Mouse (Mus musculus): ENCODE measurements around the gene Sbk1. TPM values are rescaled to one million over a fixed set of nuclear protein-coding genes. Genes with fewer than 3 reads are reported as not detected.

The Sbk1 gene
- 100 to 1,000 TPM; 142 to 147 TPM for total RNA-seq (2021)

DNA sequence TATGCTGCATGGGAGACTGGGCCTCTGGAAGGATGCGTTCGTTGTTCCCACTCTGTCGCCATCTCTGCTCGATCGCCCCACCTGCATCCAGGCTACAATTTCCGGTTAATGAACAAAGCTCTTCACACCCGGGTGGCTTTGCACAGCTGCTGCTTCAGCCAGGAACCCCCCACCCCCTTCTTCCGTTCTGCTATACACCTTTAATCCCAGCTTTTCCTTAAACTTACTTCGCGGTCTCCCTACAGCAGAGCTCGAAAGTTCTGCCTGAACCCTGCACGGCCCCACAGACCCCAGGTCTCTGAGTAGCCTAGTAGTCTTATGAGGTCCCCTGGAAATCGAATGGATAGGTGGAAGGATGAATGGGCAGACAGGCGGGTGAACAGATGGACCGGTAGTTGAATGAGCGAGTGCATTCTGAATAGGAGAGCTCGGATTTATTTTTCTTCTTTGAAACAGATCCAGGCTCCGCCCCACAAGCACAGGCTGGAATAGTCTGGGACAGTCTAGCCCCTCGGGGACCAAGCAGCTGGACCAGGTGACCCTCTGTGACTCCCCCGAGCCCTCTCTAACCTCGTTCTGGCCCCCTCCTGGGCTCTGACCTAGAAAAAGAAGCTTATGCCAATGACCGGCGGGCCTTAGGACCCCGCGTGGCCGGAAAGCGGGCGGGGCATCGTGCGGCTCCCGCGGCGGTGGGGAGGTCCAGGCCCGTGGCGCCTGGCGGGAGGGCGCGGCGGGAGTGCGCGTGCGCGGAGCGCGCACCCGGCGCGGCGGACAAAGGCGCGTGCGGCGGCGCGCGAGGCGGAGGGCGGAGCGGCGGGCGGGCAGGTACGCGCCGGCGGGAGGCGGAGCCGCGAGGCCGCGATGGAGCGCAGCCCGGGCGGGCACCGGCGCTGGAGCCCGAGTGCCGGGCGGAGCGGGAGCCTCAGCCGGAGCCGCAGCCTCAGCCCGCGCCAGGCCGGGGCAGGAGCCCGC is at the start of gene Sbk1:
Gene Sbk1, plus strand, starts transcription at position 908 of the 972 bp plus-strand sequence.
- intact Hi-C loops (cut with DNase I), result no loop called here

DNA sequence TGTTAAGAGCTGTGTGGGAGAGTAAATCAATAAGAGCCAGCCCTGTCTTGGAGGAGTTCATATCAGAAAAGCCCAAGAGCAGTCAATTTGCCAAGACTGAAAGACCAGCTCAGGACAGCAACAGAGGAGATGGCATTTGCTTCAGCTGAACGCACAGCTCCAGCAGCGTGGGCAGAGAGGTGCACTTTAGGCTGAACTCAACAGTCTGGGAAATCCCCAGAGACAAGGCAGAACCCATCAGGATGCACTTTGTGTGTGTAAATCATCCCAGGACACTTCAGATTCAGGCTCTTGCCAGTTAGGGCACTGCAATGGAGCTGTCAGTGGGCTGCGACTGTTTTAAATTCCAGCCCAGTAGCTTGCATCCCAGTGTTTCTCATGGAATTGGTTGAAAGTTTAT is 49.7 kb upstream of the Sbk1 start:
- intact Hi-C loops (cut with DNase I), result no loop called here
- DNase-seq (ENCODE audit: extremely low spot score in 1 of 2, low spot score in 2 of 2), result no peak

More for the DNA sequence above, at the start of gene Sbk1:
- peak; percentile 84 to 94 for DNase-seq (ENCODE audit: extremely low spot score in 1 of 2, low spot score in 2 of 2)

DNA sequence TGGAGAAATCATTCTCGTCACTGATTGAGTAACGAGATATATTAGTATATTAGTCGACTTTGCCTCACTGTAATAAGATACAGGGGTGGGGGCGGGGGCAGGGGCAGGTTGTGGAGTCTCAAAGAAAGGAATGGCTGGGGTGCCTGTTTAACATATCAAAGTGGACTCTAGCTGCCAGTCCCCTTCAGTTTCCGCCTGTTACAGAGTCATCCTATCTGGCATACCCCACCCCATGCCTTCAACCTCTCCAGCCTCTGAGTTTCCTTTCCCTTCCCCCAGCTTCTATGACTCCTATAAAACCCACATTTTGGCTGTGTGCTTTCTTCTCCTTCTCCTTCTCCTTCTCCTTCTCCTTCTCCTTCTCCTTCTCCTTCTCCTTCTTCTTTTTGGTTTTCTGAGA is 46.3 kb upstream of the Sbk1 start:
- no peak for DNase-seq (ENCODE audit: extremely low spot score in 1 of 2, low spot score in 2 of 2)
- intact Hi-C loops (cut with DNase I), result no loop called here

DNA sequence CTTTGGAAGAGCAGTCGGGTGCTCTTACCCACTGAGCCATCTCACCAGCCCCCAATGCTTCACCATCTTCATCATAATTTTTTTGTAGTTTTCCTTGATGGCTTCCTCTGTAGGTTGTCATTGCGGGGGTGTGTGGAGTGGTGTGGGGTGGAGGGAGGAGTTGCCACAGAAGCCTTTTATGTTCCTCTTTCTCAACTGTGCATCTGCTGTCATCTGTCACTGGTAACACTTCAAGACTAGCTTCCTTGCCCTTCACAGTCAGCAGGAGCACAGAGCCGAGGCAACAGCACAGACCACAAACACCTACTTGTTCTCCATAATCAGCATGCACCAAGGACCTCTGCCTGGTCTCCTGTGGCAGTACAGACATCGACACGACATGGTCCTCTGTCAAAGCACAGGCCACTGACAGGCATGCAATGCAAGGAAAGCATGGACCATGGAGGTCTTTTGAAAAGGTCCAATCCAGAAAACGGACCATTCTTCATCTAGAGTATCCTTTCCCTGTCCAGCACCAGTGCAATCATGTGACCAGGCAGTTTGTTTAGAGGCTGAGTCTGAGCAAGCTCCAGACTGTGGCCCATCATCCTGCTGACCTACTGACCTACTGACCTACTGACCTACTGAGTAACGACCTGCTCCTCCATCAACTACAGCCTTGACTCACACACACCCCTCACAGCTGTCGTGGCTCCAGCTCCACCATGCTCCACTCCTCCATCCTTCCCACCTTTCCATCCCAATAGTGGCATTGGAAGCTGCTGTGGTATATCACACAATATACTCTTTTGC is 41.9 kb upstream of the Sbk1 start:
- intact Hi-C loops (cut with DNase I), result no loop called here
- no peak for DNase-seq (ENCODE audit: extremely low spot score in 1 of 2, low spot score in 2 of 2)

DNA sequence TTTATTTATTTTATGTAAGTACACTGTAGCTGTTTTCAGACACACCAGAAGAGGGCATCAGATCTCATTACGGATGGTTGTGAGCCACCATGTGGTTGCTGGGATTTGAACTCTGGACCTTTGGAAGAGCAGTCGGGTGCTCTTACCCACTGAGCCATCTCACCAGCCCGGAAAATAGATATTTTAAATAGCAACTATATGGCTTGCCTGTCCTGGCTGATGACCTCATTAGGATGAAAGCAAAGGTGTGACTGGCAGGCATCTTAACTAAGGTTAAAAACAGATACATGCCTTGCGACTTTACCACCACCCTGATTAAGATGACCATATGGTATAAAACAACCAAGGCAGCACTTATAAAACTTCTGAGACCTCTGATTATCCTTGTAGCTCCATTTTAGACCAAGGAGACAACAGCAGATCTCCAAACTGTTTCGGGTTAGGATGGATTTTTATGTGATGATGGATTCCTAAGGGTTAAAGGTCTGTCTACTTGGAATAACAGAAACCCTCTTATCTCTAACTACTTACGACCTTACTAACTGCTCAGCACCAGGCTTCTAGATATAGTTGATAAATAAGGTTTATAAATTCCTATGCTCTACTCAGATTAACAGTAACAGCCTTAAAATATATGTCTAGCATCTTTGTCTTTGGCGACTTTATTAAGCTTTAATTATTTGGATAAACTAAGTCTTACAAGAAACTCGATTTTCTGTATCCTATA is 39.9 kb upstream of the Sbk1 start:
- no peak for DNase-seq (ENCODE audit: extremely low spot score in 1 of 2, low spot score in 2 of 2)
- intact Hi-C loops (cut with DNase I), result no loop called here

DNA sequence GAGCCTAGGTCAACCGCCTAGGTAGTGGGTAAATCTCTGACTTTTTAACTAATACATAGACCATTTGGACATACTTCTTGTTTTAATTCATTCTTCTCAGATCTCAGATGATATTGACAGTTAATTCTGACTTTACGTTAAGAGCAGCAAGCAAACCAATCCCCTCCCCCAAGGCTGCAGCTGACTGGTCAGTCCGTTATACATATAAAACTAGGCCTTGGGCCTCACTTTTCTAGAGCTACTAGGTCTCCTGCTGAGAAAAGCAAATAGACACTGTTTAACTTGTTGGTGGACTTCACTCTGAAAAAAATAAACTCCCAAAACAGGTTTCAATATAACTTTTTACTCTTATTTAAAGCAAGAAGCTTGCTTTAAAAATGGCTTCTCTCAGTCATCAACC is 37.8 kb upstream of the Sbk1 start:
- no peak for DNase-seq (ENCODE audit: extremely low spot score in 1 of 2, low spot score in 2 of 2)
- intact Hi-C loops (cut with DNase I), result no loop called here

DNA sequence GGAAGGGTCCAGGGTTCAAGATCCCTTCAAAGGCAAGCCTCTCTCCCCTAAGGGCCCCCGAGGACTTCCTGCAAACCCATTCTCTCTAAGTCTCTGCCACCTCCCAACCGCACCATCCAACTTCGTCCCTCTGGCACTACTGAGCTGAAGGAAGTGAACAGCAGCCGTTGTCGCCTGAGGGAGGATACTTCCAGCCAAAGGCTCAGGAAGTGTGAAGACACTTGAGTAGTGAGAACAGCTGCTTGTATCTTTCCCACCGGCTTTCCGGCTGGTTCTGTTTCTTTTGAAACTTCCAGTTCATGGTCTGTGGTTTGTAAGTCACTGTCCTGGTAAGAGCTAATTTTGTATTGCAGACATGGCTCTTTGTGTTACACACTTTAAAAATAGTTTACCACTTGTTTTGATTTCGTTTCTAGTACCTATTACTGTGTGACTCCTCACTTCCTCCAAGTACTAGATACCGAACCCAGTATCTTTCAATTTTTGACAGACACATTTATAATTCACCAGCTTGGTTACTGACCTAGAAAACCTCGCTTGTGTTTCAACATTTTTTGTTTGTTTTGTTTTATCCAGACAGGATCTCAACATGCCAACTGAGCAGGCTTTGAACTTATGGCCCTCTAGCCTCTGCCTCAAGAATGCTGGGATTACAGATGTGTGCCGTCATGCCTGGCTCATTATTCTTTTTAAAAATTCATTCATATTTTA is 36.2 kb upstream of the Sbk1 start:
- peak; percentile 41 to 55 for DNase-seq (ENCODE audit: extremely low spot score in 1 of 2, low spot score in 2 of 2)
- intact Hi-C loops (cut with DNase I), result no loop called here

DNA sequence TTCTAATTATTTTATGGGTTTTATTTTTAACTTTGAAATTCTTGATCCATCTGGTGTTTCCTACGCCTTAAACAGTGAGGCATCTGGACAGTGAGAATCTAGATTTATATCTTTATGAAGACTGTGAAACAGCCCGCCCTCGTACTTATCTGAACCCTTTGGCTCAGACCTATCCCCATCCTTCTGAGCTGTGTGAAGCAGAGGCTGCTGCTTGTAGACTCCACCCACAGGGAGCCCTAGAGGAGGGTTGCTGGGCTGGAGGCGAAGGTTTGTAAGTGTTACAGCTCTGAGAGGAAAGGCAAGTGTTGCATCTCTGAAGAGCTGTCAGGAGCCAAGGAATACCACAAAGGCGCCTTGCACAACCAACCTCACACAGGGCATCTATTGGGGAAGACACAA is 35.6 kb upstream of the Sbk1 start:
- DNase-seq (ENCODE audit: extremely low spot score in 1 of 2, low spot score in 2 of 2), result peak in 1 of 2 experiments; percentile 42
- intact Hi-C loops (cut with DNase I), result no loop called here

DNA sequence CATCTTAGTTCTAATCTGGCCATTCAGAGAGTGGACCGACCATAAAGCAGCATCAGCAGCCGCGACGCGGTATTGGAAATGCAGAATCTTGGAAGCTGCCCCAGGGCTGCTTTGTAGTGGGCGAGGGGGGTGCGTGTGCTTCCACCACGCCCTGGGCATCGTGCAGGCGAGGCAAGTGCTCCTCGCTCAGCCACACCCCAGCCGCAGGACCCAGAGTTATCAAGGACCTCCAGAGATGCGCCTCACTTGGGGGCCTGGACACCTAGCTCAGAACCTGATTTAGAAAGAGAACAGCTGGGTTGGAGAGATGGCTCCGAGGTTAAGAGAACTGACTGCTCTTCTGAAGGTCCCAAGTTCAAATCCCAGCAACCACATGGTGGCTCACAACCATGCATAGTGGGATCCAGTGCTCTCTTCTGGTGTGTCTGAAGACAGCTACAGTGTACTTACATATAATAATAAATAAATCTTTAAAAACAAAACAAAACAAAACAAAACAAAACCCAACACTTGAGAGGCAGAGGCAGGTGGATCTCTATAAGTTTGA is 31.5 kb upstream of the Sbk1 start:
- intact Hi-C loops (cut with DNase I), result no loop called here
- no peak for DNase-seq (ENCODE audit: extremely low spot score in 1 of 2, low spot score in 2 of 2)

DNA sequence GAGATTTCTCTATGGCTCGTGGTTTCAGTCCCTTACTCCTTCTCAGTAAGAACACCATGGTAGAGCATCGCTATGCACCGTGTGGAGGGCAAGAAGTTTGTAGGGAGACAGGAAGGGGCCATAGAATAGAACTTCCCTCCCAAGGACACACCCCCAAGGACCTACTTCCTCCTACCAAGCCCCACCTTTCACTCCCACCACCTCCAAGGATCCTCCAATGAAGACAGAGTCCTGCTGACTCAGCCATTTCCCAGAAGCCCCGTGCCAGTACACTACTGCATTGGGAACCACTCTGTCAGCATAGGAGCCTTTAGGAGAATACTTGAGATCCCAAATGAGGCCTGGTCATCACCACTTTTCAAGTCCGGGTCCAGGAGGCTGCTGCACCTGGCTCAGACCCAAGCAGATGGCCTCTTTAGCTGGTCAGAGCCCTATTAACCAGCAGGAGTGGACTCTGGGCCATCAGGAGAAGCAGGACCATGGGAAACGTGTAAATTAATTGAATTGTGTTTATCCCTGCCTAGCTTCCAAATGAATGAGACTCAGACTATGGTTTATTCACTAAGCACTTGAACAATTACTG is 28.2 kb upstream of the Sbk1 start:
- DNase-seq (ENCODE audit: extremely low spot score in 1 of 2, low spot score in 2 of 2), result no peak
- intact Hi-C loops (cut with DNase I), result no loop called here

DNA sequence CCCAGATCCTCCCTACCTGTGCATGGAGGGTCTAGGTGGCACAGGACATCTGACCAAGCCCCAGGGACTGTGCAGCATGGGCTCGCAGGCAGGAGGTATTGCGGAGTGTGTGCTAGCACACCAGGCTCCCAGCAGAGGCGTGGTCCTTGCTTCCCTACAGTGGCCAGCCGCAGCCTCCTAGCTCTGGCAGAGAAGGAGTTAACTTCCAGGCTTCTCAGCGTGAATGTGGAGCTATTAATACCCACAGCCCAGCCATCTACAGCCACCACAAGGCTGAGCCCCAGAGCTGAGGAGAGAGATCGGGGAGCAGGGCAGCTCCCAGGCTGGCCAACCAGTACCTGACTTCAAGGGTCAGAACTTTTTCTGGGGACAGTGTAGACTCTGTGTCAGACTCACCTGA is 24.3 kb upstream of the Sbk1 start:
- intact Hi-C loops (cut with DNase I), result no loop called here
- no peak for DNase-seq (ENCODE audit: extremely low spot score in 1 of 2, low spot score in 2 of 2)

DNA sequence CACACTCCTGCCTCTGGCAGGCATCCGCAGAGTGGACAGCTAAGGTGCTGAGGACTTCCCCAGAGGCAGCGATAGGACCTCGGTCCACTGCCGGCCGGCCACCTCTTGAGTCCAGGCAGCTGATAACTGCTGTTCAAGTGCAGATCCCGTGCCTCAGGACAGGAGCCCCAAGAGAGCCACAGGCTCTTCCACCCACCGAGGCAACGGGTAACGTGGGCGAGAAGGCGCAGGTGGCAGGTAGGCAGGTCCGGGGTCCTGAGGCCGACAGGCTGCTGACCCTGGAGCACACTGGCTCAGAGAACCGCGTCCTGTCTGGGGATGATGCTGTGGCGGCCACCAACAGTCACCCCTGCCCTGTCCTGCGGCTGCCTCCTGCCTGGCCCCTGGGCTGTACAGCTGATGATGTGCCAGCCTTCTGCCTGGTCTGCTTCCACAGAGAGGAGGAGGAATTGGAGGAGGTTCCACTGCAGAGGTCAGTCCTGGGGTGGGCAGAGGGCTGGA is 23.7 kb upstream of the Sbk1 start:
- intact Hi-C loops (cut with DNase I), result no loop called here
- no peak for DNase-seq (ENCODE audit: extremely low spot score in 1 of 2, low spot score in 2 of 2)

DNA sequence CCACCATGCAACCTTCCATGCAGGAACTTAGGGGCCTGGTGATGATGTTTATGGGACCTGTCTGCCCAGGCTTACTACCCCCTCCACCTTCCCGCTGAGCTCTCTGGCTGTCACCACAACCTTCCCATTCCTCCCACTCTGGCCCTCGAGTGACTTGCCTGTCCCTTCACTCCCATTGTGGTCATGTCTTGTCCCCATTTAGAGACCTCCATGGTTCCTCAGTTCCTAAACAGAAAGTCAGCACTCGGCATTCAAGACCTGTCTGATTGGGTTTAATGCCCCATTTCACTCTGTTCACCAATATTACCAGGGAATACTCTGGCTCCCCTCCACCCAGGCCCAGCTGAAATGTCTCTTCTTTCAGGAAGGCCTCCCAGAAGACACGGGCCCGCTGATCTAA is 23.3 kb upstream of the Sbk1 start:
- no peak for DNase-seq (ENCODE audit: extremely low spot score in 1 of 2, low spot score in 2 of 2)
- intact Hi-C loops (cut with DNase I), result no loop called here

DNA sequence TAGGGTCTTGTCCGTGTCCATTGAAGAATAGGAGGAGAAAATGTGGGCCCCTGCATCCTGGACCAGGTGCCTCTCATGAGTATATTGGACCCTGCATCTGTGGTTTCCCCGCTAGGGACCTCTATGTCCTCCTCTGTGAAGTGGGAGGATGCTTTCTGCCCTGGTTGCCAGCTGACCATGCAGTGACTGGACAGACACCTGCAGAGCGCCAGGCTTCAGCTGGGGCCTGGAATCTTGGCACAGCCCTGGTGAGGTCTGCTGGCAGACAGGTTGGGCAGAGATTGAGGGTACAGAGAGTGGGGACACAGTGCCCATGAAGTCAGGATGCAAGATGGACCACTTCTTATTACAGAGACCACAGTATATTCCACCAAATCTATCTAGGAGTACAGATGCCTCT is 22.4 kb upstream of the Sbk1 start:
- intact Hi-C loops (cut with DNase I), result no loop called here
- DNase-seq (ENCODE audit: extremely low spot score in 1 of 2, low spot score in 2 of 2), result no peak

DNA sequence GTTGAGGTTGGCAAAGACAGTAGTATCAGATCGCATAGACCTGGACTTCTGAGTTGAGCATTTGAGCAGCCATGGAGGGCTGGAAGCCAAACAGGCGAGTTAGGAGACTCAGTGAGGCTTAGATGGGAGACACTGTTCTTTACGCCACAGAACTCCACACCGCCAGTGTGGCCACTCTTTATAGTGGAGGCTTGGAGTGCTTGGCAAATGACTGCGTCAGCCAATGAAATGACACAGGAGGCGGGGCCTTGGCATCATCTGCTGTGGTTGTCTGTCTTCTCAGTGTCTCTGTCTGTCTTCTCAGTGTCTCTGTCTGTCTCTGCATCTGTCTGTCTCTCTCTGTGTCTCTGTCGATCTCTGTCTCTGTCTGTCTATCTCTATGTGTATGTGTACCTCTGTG is 21.9 kb upstream of the Sbk1 start:
- no peak for DNase-seq (ENCODE audit: extremely low spot score in 1 of 2, low spot score in 2 of 2)
- intact Hi-C loops (cut with DNase I), result no loop called here

DNA sequence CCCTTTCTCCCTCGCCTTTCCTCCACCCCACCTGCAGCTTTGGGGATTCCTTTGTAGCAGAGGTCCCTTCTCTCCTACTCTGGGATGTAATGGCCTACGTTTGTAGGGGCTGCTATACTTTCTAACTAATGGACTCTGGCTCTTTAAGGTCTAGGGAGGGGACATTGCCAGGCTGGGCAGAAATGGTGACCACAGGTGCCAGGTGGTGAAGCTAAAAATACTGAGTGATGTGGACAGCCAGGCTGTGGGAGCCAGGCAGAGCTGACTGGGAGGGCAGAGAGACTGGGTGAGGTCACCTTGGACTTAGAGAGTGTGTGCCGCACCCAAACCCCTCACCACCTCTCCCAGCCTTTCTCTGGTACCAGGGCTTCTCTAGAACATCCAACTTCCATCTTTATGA is 20.7 kb upstream of the Sbk1 start:
- intact Hi-C loops (cut with DNase I), result no loop called here
- DNase-seq (ENCODE audit: extremely low spot score in 1 of 2, low spot score in 2 of 2), result no peak

DNA sequence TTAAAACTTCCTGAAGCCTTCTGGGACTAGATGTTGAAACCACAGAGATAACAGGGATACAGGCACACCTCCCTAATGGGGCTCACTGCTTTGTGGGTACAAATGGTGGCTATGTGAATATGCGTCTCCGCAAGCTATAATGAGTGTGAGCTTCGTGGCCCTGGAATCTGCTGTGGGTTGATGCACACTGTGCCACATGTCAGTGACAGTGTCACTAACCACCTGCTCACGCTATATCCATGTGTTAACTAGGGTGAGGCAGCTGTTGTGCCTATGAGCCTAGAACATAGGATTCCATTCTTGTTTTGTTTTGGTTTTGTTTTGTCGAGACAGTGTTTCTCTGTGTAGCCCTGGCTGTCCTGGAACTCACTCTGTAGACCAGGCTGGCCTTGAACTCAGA is 20.2 kb upstream of the Sbk1 start:
- DNase-seq (ENCODE audit: extremely low spot score in 1 of 2, low spot score in 2 of 2), result no peak
- intact Hi-C loops (cut with DNase I), result no loop called here
